In the genomic region with DNA sequence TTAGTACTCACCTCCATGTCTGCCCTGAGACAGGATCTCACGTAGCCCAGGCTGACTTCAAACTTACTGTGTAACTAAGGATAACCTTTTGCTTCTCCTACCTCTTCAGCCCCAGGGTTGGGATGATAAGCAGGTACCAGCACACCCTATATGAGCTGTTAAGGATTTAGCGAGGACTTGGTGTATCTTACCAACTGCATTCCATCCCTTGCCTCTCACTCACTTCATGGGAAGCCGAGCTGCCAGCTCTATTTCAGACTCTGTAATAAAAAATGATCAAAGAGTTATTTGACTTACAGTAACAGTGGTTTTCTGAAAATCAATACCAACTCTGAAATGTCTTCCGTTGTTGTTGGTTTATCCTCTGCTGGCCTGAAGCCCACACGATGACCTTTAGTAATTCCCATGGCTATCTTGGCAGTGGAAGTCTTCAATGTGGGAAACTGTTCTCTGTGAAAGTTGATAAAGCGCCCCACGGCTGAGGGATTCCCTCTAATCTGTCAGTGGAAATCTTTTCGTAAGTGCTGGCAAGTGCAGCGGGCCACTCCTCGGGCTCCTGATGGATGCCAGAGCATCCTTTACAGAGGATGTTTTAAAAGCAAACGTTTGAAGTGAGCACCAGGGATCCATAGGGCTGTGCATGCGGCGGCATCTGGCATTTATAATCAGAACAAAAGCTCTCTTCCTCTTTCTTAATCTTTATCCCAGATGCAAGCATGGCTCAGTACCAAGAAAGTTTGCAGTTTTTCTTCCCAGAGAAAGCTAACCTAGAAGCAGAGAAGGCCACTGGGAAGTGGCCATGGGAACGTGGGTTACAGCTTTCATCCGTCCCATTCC, we compare ENCODE assay signal across 12 mouse cellular contexts. TPM values are rescaled to one million over a fixed set of nuclear protein-coding genes. Genes with fewer than 3 reads are reported as not detected.
A peak's percentile ranks its signal among the peaks of the same experiment; 100 is the strongest.
DNase-seq lines count a peak whose midpoint lies in the region; ATAC-seq and TF ChIP-seq lines count a peak whose summit lies in the region.
"Had no signal": no experiment of that assay in that cellular context is flagged by ENCODE, and none has a peak within 500 bp of the region (broad histone marks: within the 10 kb centered on the region; RNA-seq: fewer than 3 reads in every experiment).

No protein-coding gene starts in this region.

- H3K9ac ChIP-seq in midbrain, embryonic 11.5 days (ENCODE audit: low read length), result no peak overlapping the region
- no peak overlapping the region for H3K9ac ChIP-seq in midbrain, postnatal 0 days (replicated peaks; ENCODE audit: low read length, poor library complexity, severe bottlenecking)
- H3K9ac ChIP-seq in intestine, embryonic 16.5 days (ENCODE audit: low read depth, low read length), result no peak overlapping the region
- no peak overlapping the region for H3K9ac ChIP-seq in stomach, embryonic 14.5 days (replicated peaks; ENCODE audit: low read depth, low read length)
- H3K9ac ChIP-seq: forebrain, postnatal 0 days; midbrain, embryonic 12.5 days had no signal

- no peak for ATAC-seq in midbrain, embryonic 11.5 days (ENCODE audit: low FRiP score)
- no peak for ATAC-seq in midbrain, postnatal 0 days (ENCODE audit: low FRiP score)
- peak; percentile 53; the same call in 1 of the 2 replicates for ATAC-seq in intestine, embryonic 16.5 days
- ATAC-seq in stomach, embryonic 14.5 days (ENCODE audit: insufficient number of reproducible peaks, insufficient read depth, low FRiP score, low read depth), result peak; percentile 37; the same call in 1 of the 2 replicates
- ATAC-seq: forebrain, postnatal 0 days had no signal

- peak; percentile 84 for DNase-seq in midbrain, embryonic 11.5 days (ENCODE audit: low spot score, missing footprints)
- no peak for DNase-seq in midbrain, postnatal 0 days (ENCODE audit: low spot score)
- peak; percentile 71 for DNase-seq in heart, adult 8-10 months (ENCODE audit: low spot score)
- no peak for DNase-seq in frontal cortex, postnatal 36 days (ENCODE audit: low spot score in 2 of 2)
- DNase-seq in forebrain, embryonic 10.5 days (ENCODE audit: extremely low spot score, low spot score), result no peak
- no peak for DNase-seq in left cerebral cortex, adult 8-10 months (ENCODE audit: low spot score in 2 of 2)
- DNase-seq: cerebellum, adult 18-20 months; forebrain, postnatal 0 days; thymus, postnatal 4 days had no signal

- no peaks in the 10 kb centered on the region for H3K9me3 ChIP-seq in midbrain, embryonic 11.5 days (ENCODE audit: control insufficient read depth, low read length)
- H3K9me3 ChIP-seq in midbrain, postnatal 0 days (ENCODE audit: low read length), result no peaks in the 10 kb centered on the region
- no peaks in the 10 kb centered on the region for H3K9me3 ChIP-seq in intestine, embryonic 16.5 days (ENCODE audit: control insufficient read depth, low read length)
- no peaks in the 10 kb centered on the region for H3K9me3 ChIP-seq in stomach, embryonic 14.5 days (ENCODE audit: control insufficient read depth, low read depth, low read length)
- H3K9me3 ChIP-seq in forebrain, embryonic 10.5 days, result no peaks in the 10 kb centered on the region
- H3K9me3 ChIP-seq: midbrain, embryonic 12.5 days had no signal

- H3K4me3 ChIP-seq in midbrain, embryonic 11.5 days (ENCODE audit: low read depth, low read length), result no peak overlapping the region
- H3K4me3 ChIP-seq in midbrain, postnatal 0 days (ENCODE audit: low read depth, low read length), result no peak overlapping the region
- no peak overlapping the region for H3K4me3 ChIP-seq in intestine, embryonic 16.5 days (ENCODE audit: low read length)
- no peak overlapping the region for H3K4me3 ChIP-seq in stomach, embryonic 14.5 days (ENCODE audit: low read depth, low read length)
- H3K4me3 ChIP-seq in forebrain, embryonic 10.5 days, result no peak overlapping the region
- H3K4me3 ChIP-seq: midbrain, embryonic 12.5 days had no signal

- TF ChIP-seq CTCF in midbrain, postnatal 0 days (IDR thresholded peaks at IDR 0.05), result no peak

- H3K27ac ChIP-seq in midbrain, embryonic 11.5 days (ENCODE audit: low read depth, low read length), result no peak overlapping the region
- no peak overlapping the region for H3K27ac ChIP-seq in midbrain, postnatal 0 days (ENCODE audit: low read depth, low read length)
- H3K27ac ChIP-seq in intestine, embryonic 16.5 days (ENCODE audit: low read length), result 0 out of 2 replicates have a peak overlapping the region, but pooled peaks have one; percentile 9
- peak overlapping the region; percentile 8; the same call in 1 of the 2 replicates for H3K27ac ChIP-seq in stomach, embryonic 14.5 days (ENCODE audit: low read length)
- no peak overlapping the region for H3K27ac ChIP-seq in forebrain, embryonic 10.5 days
- H3K27ac ChIP-seq: midbrain, embryonic 12.5 days had no signal

- 69% methylated on average over 15 of the region's 15 CpGs for WGBS in midbrain, embryonic 11.5 days
- 43% methylated on average over 15 of the region's 15 CpGs for WGBS in midbrain, postnatal 0 days
- WGBS in intestine, embryonic 16.5 days, result 40% methylated on average over 15 of the region's 15 CpGs
- WGBS in stomach, embryonic 14.5 days, result 38% methylated on average over 15 of the region's 15 CpGs
- 79% methylated on average over 15 of the region's 15 CpGs for WGBS in forebrain, embryonic 10.5 days

- H3K4me2 ChIP-seq in midbrain, embryonic 11.5 days, result no peak overlapping the region
- no peak overlapping the region for H3K4me2 ChIP-seq in midbrain, postnatal 0 days (ENCODE audit: low read depth, low read length, poor library complexity, severe bottlenecking)
- H3K4me2 ChIP-seq in intestine, embryonic 16.5 days (ENCODE audit: low read depth, low read length), result no peak overlapping the region
- H3K4me2 ChIP-seq in stomach, embryonic 14.5 days (replicated peaks; ENCODE audit: low read depth, low read length), result no peak overlapping the region
- H3K4me2 ChIP-seq: midbrain, embryonic 12.5 days had no signal

- no peaks in the 10 kb centered on the region for H3K4me1 ChIP-seq in midbrain, embryonic 11.5 days (ENCODE audit: control insufficient read depth, insufficient read depth, low read length)
- no peaks in the 10 kb centered on the region for H3K4me1 ChIP-seq in midbrain, postnatal 0 days (ENCODE audit: insufficient read depth, low read length)
- H3K4me1 ChIP-seq in intestine, embryonic 16.5 days (ENCODE audit: control insufficient read depth, insufficient read depth, low read length), result peaks cover 6% of the 10 kb centered on the region
- H3K4me1 ChIP-seq in stomach, embryonic 14.5 days (ENCODE audit: control insufficient read depth, insufficient read depth, low read length), result peaks cover 5% of the 10 kb centered on the region; the same call in 1 of the 2 replicates
- H3K4me1 ChIP-seq in forebrain, embryonic 10.5 days, result no peaks in the 10 kb centered on the region
- H3K4me1 ChIP-seq: midbrain, embryonic 12.5 days had no signal

- no peaks in the 10 kb centered on the region for H3K36me3 ChIP-seq in midbrain, embryonic 11.5 days (ENCODE audit: control insufficient read depth, insufficient read depth, low read length)
- H3K36me3 ChIP-seq in midbrain, postnatal 0 days (ENCODE audit: insufficient read depth, low read length), result no peaks in the 10 kb centered on the region
- H3K36me3 ChIP-seq in intestine, embryonic 16.5 days (ENCODE audit: control insufficient read depth, insufficient read depth, low read length), result no peaks in the 10 kb centered on the region
- no peaks in the 10 kb centered on the region for H3K36me3 ChIP-seq in stomach, embryonic 14.5 days (ENCODE audit: control insufficient read depth, insufficient read depth, low read length)
- H3K36me3 ChIP-seq in forebrain, embryonic 10.5 days (replicated peaks), result no peaks in the 10 kb centered on the region
- H3K36me3 ChIP-seq: midbrain, embryonic 12.5 days had no signal

- no peaks in the 10 kb centered on the region for H3K27me3 ChIP-seq in midbrain, embryonic 11.5 days (ENCODE audit: control insufficient read depth, insufficient read depth, low read length)
- H3K27me3 ChIP-seq in midbrain, postnatal 0 days (ENCODE audit: insufficient read depth, low read length), result no peaks in the 10 kb centered on the region
- no peaks in the 10 kb centered on the region for H3K27me3 ChIP-seq in intestine, embryonic 16.5 days (replicated peaks; ENCODE audit: control insufficient read depth, insufficient read depth, low read length)
- no peaks in the 10 kb centered on the region for H3K27me3 ChIP-seq in stomach, embryonic 14.5 days (ENCODE audit: control insufficient read depth, insufficient read depth, low read length)
- H3K27me3 ChIP-seq in forebrain, embryonic 10.5 days (ENCODE audit: poor library complexity, severe bottlenecking), result no peaks in the 10 kb centered on the region
- H3K27me3 ChIP-seq: midbrain, embryonic 12.5 days had no signal

RNA-seq across cellular contexts. Expression of a gene that starts 57.7 kb away (rescaled TPM):
- polyA plus RNA-seq in midbrain, embryonic 11.5 days (2014; fragmentation: Nextera tagmentation; extraction: Ambion mirVana), result 17.2 and 18.0 TPM in 2 replicates
- 18.3 and 20.5 TPM in 2 replicates for total RNA-seq in midbrain, postnatal 0 days (2014; rRNA removed)
- polyA plus RNA-seq in midbrain, postnatal 0 days (2015; fragmentation: Nextera tagmentation; extraction: Ambion mirVana), result 8.7 TPM in 2 replicates
- 10 to 100 TPM; 33.6 to 43.1 (median 40.6) TPM for total RNA-seq in heart, adult 8-10 months (2022)
- 9.0 and 10.5 TPM in 2 replicates for polyA plus RNA-seq in intestine, embryonic 16.5 days (2015; fragmentation: Nextera tagmentation; extraction: Ambion mirVana)
- 25.6 and 27.7 TPM in 2 replicates for polyA plus RNA-seq in stomach, embryonic 14.5 days (2014; fragmentation: Nextera tagmentation; extraction: Ambion mirVana)
- 10.1 and 11.4 TPM in 2 replicates for polyA plus RNA-seq in forebrain, embryonic 10.5 days (2016; fragmentation: Nextera tagmentation; extraction: Ambion mirVana)
- total RNA-seq in left cerebral cortex, adult 8-10 months (2022), result 10 to 100 TPM; 17.7 to 23.4 (median 20.4) TPM

Comparison
In these comparisons a context has a peak if more than half of its experiments do, and no peak if none do; other contexts are left out.
1. DNase-seq: peak in midbrain, embryonic 11.5 days (single experiment) and heart, adult 8-10 months (single experiment); none in midbrain, postnatal 0 days (single experiment), frontal cortex, postnatal 36 days (0 of 2), forebrain, embryonic 10.5 days (single experiment) and left cerebral cortex, adult 8-10 months (0 of 2).
2. ATAC-seq: peak in intestine, embryonic 16.5 days (single experiment) and stomach, embryonic 14.5 days (single experiment); none in midbrain, embryonic 11.5 days (single experiment) and midbrain, postnatal 0 days (single experiment).
3. H3K27ac ChIP-seq: peak in intestine, embryonic 16.5 days (single experiment) and stomach, embryonic 14.5 days (single experiment); none in midbrain, embryonic 11.5 days (single experiment), midbrain, postnatal 0 days (single experiment) and forebrain, embryonic 10.5 days (single experiment).